Mouse (Mus musculus) forebrain, postnatal 0 days (tissue): ENCODE measurements around the gene Fgfr1op2. TPM values are rescaled to one million over a fixed set of nuclear protein-coding genes. Genes with fewer than 3 reads are reported as not detected.

Experiments
- ATAC-seq: fragments of 200-750 bp; cut with Nextera tagmentation; 2 replicates; pipeline ENCODE4 v1.8.0; 2017; ENCODE audit warnings: mild to moderate bottlenecking, moderate library complexity
- DNase-seq: peaks from one replicate; pipeline ENCODE4 v3.0.0-alpha.2; 2015
- H3K27ac ChIP-seq: fragments of 300-500 bp; sonication (generic); 2 replicates; pipeline ENCODE4 v1.5.1; 2014; ENCODE audit warnings: low read depth, mild to moderate bottlenecking, antibody characterized with exemption, low read length, moderate library complexity, mixed read lengths
- H3K27me3 ChIP-seq: fragments of 300-500 bp; sonication (generic); 2 replicates; pipeline ENCODE4 v1.6.1; 2014; ENCODE audit warnings: mild to moderate bottlenecking, low read length, mixed read lengths; ENCODE audit not compliant: insufficient read depth
- H3K36me3 ChIP-seq: fragments of 300-500 bp; sonication (generic); 2 replicates; pipeline ENCODE4 v1.6.1; 2014; ENCODE audit warnings: mild to moderate bottlenecking, moderate library complexity; ENCODE audit not compliant: insufficient read depth
- H3K4me1 ChIP-seq: fragments of 300-500 bp; sonication (generic); 2 replicates; pipeline ENCODE4 v1.6.1; 2014; ENCODE audit warnings: antibody characterized with exemption; ENCODE audit not compliant: insufficient read depth
- H3K4me2 ChIP-seq: fragments of 300-500 bp; sonication (generic); 2 replicates; pipeline ENCODE4 v1.6.1; 2014; ENCODE audit warnings: low read depth, mild to moderate bottlenecking, moderate library complexity
- H3K4me3 ChIP-seq: fragments of 300-500 bp; sonication (generic); 2 replicates; pipeline ENCODE4 v1.5.1; 2014; ENCODE audit warnings: low read depth, low read length, mixed read lengths
- H3K9ac ChIP-seq: fragments of 300-500 bp; sonication (generic); 2 replicates; pipeline ENCODE4 v1.6.1; 2014; ENCODE audit warnings: mild to moderate bottlenecking
- H3K9me3 ChIP-seq: fragments of 300-500 bp; sonication (generic); 2 replicates; pipeline ENCODE4 v1.6.1; 2016; ENCODE audit warnings: low read length
- CTCF ChIP-seq: sonication (generic); IDR thresholded peaks from 2 replicates; pipeline ENCODE4 v1.5.1; 2016; ENCODE audit warnings: antibody characterized with exemption, control low read depth, low read depth
- WGBS: fragments of 180-500 bp; shearing (Covaris S2); extraction: QIAGEN DNeasy Blood & Tissue Kit; methylation state at CpG from one replicate; pipeline ENCODE4 v1.1.7; 2014; 5-methylcytosine and 5-hydroxymethylcytosine counted together
- polyA plus RNA-seq: library from polyadenylated mRNA; unstranded; fragments of >200 nt; fragmentation: Nextera tagmentation; extraction: Ambion mirVana; gene quantifications from 2 replicates; pipeline ENCODE4 v1.2.1, GENCODE M21; 2015
- total RNA-seq: library from RNA; depleted of rRNA; stranded (reverse); fragments of >200 nt; gene quantifications from 2 replicates; pipeline ENCODE4 v1.2.3, GENCODE M21; 2014

The Fgfr1op2 gene
- total and polyA plus RNA-seq, 2 experiments from 2014 or later: 32.2 to 37.7 TPM

- Histone ChIP-seq H3K4me3 (peak overlapping the region; percentile 77; the same call in 1 of the 2 replicates), H3K9me3 (no peaks in the 10 kb centered on the region), H3K27me3 (no peaks in the 10 kb centered on the region), H3K27ac (no peak overlapping the region), H3K4me1 (peaks cover 8% of the 10 kb centered on the region; the same call in 1 of the 2 replicates), H3K4me2 (peak overlapping the region; percentile 62), H3K9ac (no peak overlapping the region), H3K36me3 (no peaks in the 10 kb centered on the region)
- no peak for ATAC-seq
- 35% methylated on average over 8 of the region's 8 CpGs for WGBS
- DNase-seq: no peak
- no peak for TF ChIP-seq CTCF
These were observed 56.1 kb downstream of the Fgfr1op2 start for GRCm38 (mm10) chr6:146633097-146633496.

GRCm38 (mm10) chr6:146633629-146634014 is 56.6 kb downstream of the Fgfr1op2 start:
- ATAC-seq (peak; percentile 49), DNase-seq (no peak)
- Histone ChIP-seq H3K4me2 (peak overlapping the region; percentile 62), H3K36me3 (no peaks in the 10 kb centered on the region), H3K4me3 (peak overlapping the region; percentile 77), H3K4me1 (peaks cover 8% of the 10 kb centered on the region; the same call in 1 of the 2 replicates), H3K27ac (peak overlapping the region; percentile 85), H3K9me3 (no peaks in the 10 kb centered on the region), H3K9ac (peak overlapping the region; percentile 84), H3K27me3 (no peaks in the 10 kb centered on the region)
- WGBS: 6% methylated on average over 14 of the region's 14 CpGs
- no peak for TF ChIP-seq CTCF

GRCm38 (mm10) chr6:146634015-146634722 is 57.2 kb downstream of the Fgfr1op2 start:
- H3K9me3 ChIP-seq: no peaks in the 10 kb centered on the region
- DNase-seq (peak; percentile 93), ATAC-seq (peak; percentile 94)
- H3K4me3 ChIP-seq: peak overlapping the region; percentile 77
- TF ChIP-seq CTCF: no peak
- no peaks in the 10 kb centered on the region for H3K36me3 ChIP-seq
- H3K4me1 ChIP-seq: peaks cover 8% of the 10 kb centered on the region; the same call in 1 of the 2 replicates
- H3K27me3 ChIP-seq: no peaks in the 10 kb centered on the region
- H3K9ac ChIP-seq: peak overlapping the region; percentile 84
- peak overlapping the region; percentile 62 for H3K4me2 ChIP-seq
- H3K27ac ChIP-seq: peak overlapping the region; percentile 85
- under 1% methylated on average over 70 of the region's 82 CpGs for WGBS

DNA sequence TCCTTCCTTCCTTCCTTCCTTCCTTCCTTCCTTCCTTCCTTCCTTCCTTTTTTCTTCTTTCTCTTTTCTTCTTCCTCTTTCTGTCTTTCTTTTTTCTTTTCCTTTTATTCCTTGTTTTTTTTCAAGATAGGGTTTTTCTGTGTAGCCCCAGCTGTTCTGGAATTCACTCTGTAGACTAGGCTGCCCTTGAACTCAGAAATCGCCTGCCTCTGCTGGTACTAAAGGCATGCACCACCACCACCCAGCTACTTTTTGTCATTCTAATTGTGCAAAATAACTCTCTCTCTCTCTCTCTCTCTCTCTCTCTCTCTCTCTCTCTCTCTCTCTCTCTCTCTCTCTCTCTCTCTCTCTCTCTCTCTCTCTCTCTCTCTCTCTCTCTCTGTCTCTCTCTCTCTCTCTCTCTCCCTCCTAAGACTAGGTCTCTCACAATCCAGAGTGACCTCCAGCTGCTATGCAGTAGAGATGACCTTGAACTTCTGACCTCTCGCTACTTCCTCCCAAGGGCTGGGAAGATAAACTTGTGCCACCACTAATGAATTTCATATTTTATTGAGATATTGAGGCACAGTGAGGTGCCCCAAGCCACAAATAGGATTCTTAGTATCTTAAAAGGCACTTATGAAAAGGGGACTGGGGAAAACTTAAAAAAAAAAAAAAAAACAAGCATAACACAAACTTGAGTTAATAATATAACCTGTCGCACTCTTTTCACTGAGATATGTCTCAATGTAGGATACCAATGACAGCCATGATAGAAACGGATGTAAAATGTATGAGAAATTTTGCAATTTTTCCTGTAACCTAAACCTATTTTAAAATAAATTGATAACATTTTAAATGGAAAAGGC is 58.0 kb downstream of the Fgfr1op2 start:
- no peak for TF ChIP-seq CTCF
- Histone ChIP-seq H3K9ac (no peak overlapping the region), H3K4me3 (peak overlapping the region; percentile 77), H3K9me3 (no peaks in the 10 kb centered on the region), H3K27ac (no peak overlapping the region), H3K4me1 (peaks cover 8% of the 10 kb centered on the region; the same call in 1 of the 2 replicates), H3K27me3 (no peaks in the 10 kb centered on the region), H3K36me3 (no peaks in the 10 kb centered on the region), H3K4me2 (peak overlapping the region; percentile 62)
- ATAC-seq (no peak), DNase-seq (peak; percentile 13)
- WGBS: 66% methylated on average over 4 of the region's 4 CpGs

DNA sequence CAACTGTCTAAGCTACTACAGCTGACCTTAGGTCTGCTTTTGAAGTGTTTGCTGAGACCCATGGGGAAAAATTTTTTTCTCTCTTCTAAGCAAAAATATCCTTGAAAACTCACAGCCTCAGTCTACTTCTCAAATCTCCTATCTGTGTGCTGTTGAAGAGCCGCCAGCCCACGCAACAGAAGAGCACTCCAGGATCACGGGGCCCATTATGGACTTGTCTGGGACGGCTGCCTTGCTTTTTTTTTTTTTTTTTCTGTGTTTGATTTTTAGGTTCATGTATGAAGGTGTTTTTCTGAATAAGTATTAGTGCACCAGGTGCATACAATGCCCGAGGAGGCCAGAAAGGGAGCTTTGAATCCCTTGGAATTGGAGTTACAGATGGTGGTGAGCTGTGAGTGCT is 59.5 kb downstream of the Fgfr1op2 start:
- no peak overlapping the region for H3K27ac ChIP-seq
- 87% methylated on average over 5 of the region's 5 CpGs for WGBS
- no peak overlapping the region for H3K4me2 ChIP-seq
- H3K4me3 ChIP-seq: no peak overlapping the region
- H3K9me3 ChIP-seq: no peaks in the 10 kb centered on the region
- no peaks in the 10 kb centered on the region for H3K36me3 ChIP-seq
- DNase-seq (no peak), ATAC-seq (no peak)
- H3K27me3 ChIP-seq: no peaks in the 10 kb centered on the region
- H3K4me1 ChIP-seq: peaks cover 8% of the 10 kb centered on the region; the same call in 1 of the 2 replicates
- TF ChIP-seq CTCF: no peak
- no peak overlapping the region for H3K9ac ChIP-seq

DNA sequence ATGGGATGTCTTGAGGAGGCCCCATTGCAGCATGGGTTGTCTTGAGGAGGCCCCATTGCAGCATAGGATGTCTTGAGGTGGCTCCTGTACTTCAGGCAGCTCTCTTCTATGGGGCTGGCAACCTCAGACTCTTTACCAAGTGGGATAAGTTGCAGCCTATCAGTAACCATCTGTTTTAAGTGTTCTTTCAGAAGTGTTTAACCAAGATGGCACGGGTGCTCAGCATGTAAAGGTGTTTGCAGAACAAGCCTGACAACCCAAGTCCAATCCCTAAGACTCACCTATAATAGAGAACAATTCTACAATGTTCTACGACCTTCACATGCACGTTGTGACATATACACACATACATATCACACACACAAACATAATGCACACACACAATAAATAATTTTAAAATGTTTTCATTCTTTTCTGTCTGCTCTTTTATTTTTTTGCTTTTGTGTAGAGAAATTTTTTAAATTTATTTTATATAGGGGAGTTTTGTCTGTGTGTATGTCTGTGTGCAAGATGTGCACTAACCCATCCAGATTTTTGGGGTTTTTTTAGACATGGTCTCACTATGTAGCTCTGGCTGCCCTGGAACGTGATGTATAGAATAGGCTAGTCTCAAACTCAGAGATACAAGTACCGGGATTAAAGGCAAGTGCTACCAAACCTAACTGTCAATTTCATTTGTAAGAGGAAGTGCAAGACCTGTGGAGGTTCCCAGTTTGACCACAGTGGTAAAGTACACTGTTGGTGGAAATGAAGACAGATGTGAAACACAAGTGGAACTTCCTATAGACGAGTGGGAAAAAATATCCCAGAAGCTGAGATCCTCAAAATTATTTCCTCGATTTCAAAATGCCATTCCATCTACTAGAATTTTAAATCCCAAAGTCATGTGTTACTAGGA is 63.3 kb downstream of the Fgfr1op2 start:
- no peaks in the 10 kb centered on the region for H3K27me3 ChIP-seq
- H3K4me2 ChIP-seq: no peak overlapping the region
- no peak overlapping the region for H3K27ac ChIP-seq
- no peak overlapping the region for H3K4me3 ChIP-seq
- peaks cover 6% of the 10 kb centered on the region for H3K4me1 ChIP-seq
- H3K36me3 ChIP-seq: no peaks in the 10 kb centered on the region
- no peak for TF ChIP-seq CTCF
- DNase-seq (no peak), ATAC-seq (no peak)
- 90% methylated on average over 7 of the region's 7 CpGs for WGBS
- no peaks in the 10 kb centered on the region for H3K9me3 ChIP-seq
- H3K9ac ChIP-seq: no peak overlapping the region
